8 mouse cellular contexts compared by ENCODE assay signal in the genomic region with DNA sequence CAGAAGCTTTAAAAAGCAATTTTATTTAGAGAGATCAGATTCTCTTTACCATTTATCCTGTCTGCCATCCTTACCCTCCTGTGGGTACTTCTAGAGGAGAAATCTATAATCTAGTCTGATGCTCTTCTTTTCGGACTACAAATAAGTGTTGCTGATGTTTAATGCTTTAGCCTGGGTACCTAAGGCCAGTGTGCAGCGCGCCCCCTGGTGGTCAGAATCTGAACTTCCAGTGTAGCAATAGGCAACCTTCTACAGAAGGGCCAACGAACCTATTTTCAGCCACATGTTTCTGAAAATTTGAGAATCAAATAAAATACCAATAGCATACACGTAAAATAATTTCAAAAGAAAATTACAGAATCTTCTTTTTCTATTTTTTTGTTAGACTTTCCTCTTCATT. TPM values are rescaled to one million over a fixed set of nuclear protein-coding genes. Genes with fewer than 3 reads are reported as not detected.
DNase-seq lines count a peak whose midpoint lies in the region; ATAC-seq and TF ChIP-seq lines count a peak whose summit lies in the region.

No protein-coding gene starts in this region.

- H3K9ac ChIP-seq in neural tube, embryonic 15.5 days (replicated peaks), result no peak overlapping the region
- no peak overlapping the region for H3K9ac ChIP-seq in lung, postnatal 0 days (replicated peaks; ENCODE audit: low read depth)

- H3K9me3 ChIP-seq in neural tube, embryonic 15.5 days (replicated peaks), result peaks cover 6% of the 10 kb centered on the region; the same call in 1 of the 2 replicates
- no peaks in the 10 kb centered on the region for H3K9me3 ChIP-seq in lung, postnatal 0 days (ENCODE audit: low read length)

- 36% methylated on average over 5 of the region's 5 CpGs for WGBS in neural tube, embryonic 15.5 days
- WGBS in lung, postnatal 0 days, result 14% methylated on average over 5 of the region's 5 CpGs

- no peak overlapping the region for H3K4me2 ChIP-seq in neural tube, embryonic 15.5 days
- H3K4me2 ChIP-seq in lung, postnatal 0 days (replicated peaks; ENCODE audit: low read depth, low read length), result no peak overlapping the region

- no peak overlapping the region for H3K4me3 ChIP-seq in neural tube, embryonic 15.5 days (replicated peaks)
- no peak overlapping the region for H3K4me3 ChIP-seq in bone marrow macrophage, adult 2 months (ENCODE audit: insufficient read depth, low read length)
- no peak overlapping the region for H3K4me3 ChIP-seq in lung, postnatal 0 days (ENCODE audit: low read depth, low read length)

- H3K27me3 ChIP-seq in neural tube, embryonic 15.5 days (replicated peaks), result no peaks in the 10 kb centered on the region
- H3K27me3 ChIP-seq in lung, postnatal 0 days (replicated peaks; ENCODE audit: insufficient read depth, low read length), result no peaks in the 10 kb centered on the region

- no peak for TF ChIP-seq EP300 in lung, postnatal 0 days (IDR thresholded peaks at IDR 0.05)

- DNase-seq in neural tube, embryonic 10.5 days (ENCODE audit: extremely low spot score, low spot score), result peak; percentile 74
- peak; percentile 25 to 92 for DNase-seq in frontal cortex, adult 2 months (ENCODE audit: extremely low spot score in 1 of 2, low spot score in 1 of 2)
- DNase-seq in kidney, postnatal 4 days, result peak; percentile 90 to 92
- DNase-seq in lung, postnatal 0 days (ENCODE audit: low spot score), result peak; percentile 69
- DNase-seq in right cerebral cortex, postnatal 36 days (ENCODE audit: low spot score in 2 of 2), result peak; percentile 41 to 50

- H3K4me1 ChIP-seq in neural tube, embryonic 15.5 days, result no peaks in the 10 kb centered on the region
- no peaks in the 10 kb centered on the region for H3K4me1 ChIP-seq in bone marrow macrophage, adult 2 months (ENCODE audit: control insufficient read depth, insufficient read depth, low read length)
- H3K4me1 ChIP-seq in lung, postnatal 0 days (ENCODE audit: insufficient read depth, low read depth, low read length), result no peaks in the 10 kb centered on the region

- no peak overlapping the region for H3K27ac ChIP-seq in neural tube, embryonic 15.5 days (replicated peaks)
- H3K27ac ChIP-seq in bone marrow macrophage, adult 2 months (ENCODE audit: insufficient read depth, low read depth, low read length), result no peak overlapping the region
- H3K27ac ChIP-seq in lung, postnatal 0 days (ENCODE audit: low read length), result no peak overlapping the region

- no peaks in the 10 kb centered on the region for H3K36me3 ChIP-seq in neural tube, embryonic 15.5 days
- peaks cover 5% of the 10 kb centered on the region; the same call in 1 of the 2 replicates for H3K36me3 ChIP-seq in lung, postnatal 0 days (ENCODE audit: insufficient read depth, low read length)

- TF ChIP-seq POLR2A in bone marrow macrophage, adult 2 months (IDR thresholded peaks at IDR 0.05; ENCODE audit: borderline replicate concordance, low read depth, low read length), result no peak

- peak; percentile 97 for TF ChIP-seq CTCF in bone marrow macrophage, adult 2 months (IDR thresholded peaks at IDR 0.05; ENCODE audit: low read depth, low read length)
- TF ChIP-seq CTCF in lung, postnatal 0 days (IDR thresholded peaks at IDR 0.05), result peak; percentile 95

- ATAC-seq in neural tube, embryonic 15.5 days (ENCODE audit: low FRiP score), result no peak
- ATAC-seq in lung, postnatal 0 days, result no peak; the same call in 1 of the 2 replicates
- ATAC-seq in erythroblast, adult 5-6 weeks (replicated peaks; ENCODE audit: low FRiP score, poor library complexity, severe bottlenecking), result no peak

RNA-seq across cellular contexts. Expression of a gene that starts 13.0 kb away (rescaled TPM):
- polyA plus RNA-seq in neural tube, embryonic 15.5 days (2015; fragmentation: Nextera tagmentation; extraction: Ambion mirVana), result 101 and 107 TPM in 2 replicates
- 181 and 198 TPM in 2 replicates for polyA plus RNA-seq in bone marrow macrophage, adult 2 months (2012; ENCODE audit: insufficient read depth, insufficient read length, missing spikeins)
- 44.3 and 53.7 TPM in 2 replicates for polyA plus RNA-seq in frontal cortex, adult 2 months (2012; rRNA removed)
- polyA plus RNA-seq in lung, postnatal 0 days (2015; fragmentation: Nextera tagmentation; extraction: Ambion mirVana), result 1,075 and 1,107 TPM in 2 replicates
- 167 and 198 TPM in 2 replicates for total RNA-seq in erythroblast, adult 5-6 weeks (2015; ENCODE audit: low replicate concordance)
- total RNA-seq in erythroblast, adult 5-6 weeks (2017; ENCODE audit: low replicate concordance), result 71.1 and 99.1 TPM in 2 replicates
